Mouse (Mus musculus) neural tube, embryonic 10.5 days (tissue): ENCODE data around the gene Ctnna2.

Experiments
- DNase-seq: peaks from one replicate; pipeline ENCODE4 v3.0.0-alpha.2; 2017; ENCODE audit warnings: low spot score; ENCODE audit errors: extremely low spot score

The Ctnna2 gene

GRCm38 (mm10) chr6:77603914-77604313 lies 375.6 kb downstream of the Ctnna2 start:
- no peak for DNase-seq

DNA sequence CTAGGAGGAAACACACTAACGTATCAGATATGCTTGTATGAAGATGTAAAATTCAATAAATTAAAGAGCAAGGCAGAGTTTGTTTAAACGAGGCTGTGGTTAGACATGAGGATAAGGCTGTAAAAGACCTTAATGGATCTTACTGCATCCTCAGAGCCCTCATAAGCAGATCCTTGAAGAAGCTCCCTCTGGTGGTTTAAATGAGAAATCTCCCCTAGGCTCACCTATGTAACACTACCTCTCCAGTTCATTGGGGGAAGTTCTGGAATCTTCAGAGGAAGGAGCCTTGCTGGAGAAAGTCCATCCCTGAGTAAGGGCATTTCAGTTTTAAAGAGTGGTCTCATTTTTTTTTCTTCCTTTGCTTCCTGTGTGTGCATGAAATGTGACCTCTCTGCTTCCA lies 380.3 kb downstream of the Ctnna2 start:
- DNase-seq = no peak

- no peak for DNase-seq
Observed at GRCm38 (mm10) chr6:77582568-77582967, 396.9 kb downstream of the Ctnna2 start.

- DNase-seq = no peak
Observed at GRCm38 (mm10) chr6:77580926-77581325, 398.6 kb downstream of the Ctnna2 start.

DNA sequence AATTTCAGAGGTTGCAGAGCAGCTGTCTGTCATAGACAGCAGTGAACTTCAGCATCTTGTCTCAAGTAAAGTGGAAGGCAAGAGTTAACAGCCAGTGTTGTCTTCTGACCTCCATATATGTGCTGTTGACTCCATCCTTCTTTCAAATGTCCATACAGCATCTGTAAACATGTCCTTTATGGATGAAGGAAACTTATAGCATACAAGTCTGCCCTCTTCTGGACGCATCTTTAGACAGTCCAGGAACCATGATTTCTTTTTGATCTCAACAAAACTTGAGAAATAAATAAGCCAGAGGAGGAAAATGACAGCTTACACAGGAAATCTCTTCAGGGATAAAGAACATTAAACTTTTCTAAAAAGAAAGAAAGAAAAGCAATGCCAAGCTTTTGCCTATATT lies 400.9 kb downstream of the Ctnna2 start:
- DNase-seq = no peak

DNA sequence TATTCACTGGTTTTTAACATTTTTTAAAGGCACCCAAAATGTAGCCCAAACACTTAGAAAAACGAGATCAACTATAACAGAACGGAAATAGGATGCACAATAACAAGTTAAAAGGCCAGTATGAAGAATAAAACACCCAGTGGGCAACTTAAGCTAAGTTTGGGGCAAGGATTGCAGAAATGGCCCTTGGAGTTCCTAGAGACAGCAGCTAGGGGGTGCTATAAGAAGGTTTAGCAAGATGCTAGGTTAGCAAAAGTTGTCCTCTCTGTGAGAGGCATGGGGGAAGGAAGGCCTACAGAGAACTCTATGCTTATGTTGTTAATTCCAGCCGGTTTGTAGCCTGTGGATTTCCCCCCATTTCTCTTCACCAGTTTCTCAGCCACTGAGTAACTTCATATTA lies 401.9 kb downstream of the Ctnna2 start:
- no peak for DNase-seq

- DNase-seq = no peak
Observed at GRCm38 (mm10) chr6:77572614-77573013, 406.9 kb downstream of the Ctnna2 start.

- DNase-seq = no peak
Observed at GRCm38 (mm10) chr6:77569851-77570250, 409.6 kb downstream of the Ctnna2 start.

DNA sequence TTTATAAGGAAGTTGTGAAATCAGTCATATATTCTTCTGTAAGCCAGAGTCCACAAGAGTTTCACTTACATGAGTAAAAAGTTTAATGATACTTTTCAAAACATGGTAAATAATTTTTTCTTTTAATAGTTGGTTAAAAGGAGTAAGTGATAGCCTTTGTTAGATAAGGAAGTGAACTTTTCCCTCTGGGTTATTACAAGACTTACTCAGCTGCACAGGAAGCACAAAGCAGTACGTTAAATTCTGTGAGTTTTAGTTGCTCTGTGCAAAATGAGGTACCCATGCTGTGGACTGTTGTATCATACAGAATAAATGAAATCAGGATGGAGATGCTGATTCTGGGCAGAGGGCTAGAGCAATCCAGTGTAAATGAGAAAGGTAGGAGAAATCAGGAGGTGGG lies 423.3 kb downstream of the Ctnna2 start:
- DNase-seq = no peak

- peak; percentile 17 for DNase-seq
Observed at GRCm38 (mm10) chr6:77537055-77537807, 442.3 kb downstream of the Ctnna2 start.

- no peak for DNase-seq
Observed at GRCm38 (mm10) chr6:77527636-77528035, 451.9 kb downstream of the Ctnna2 start.

- DNase-seq = no peak
Observed at GRCm38 (mm10) chr6:77521836-77522235, 457.7 kb downstream of the Ctnna2 start.

- DNase-seq = no peak
Observed at GRCm38 (mm10) chr6:77516515-77516914, 463.0 kb downstream of the Ctnna2 start.

DNA sequence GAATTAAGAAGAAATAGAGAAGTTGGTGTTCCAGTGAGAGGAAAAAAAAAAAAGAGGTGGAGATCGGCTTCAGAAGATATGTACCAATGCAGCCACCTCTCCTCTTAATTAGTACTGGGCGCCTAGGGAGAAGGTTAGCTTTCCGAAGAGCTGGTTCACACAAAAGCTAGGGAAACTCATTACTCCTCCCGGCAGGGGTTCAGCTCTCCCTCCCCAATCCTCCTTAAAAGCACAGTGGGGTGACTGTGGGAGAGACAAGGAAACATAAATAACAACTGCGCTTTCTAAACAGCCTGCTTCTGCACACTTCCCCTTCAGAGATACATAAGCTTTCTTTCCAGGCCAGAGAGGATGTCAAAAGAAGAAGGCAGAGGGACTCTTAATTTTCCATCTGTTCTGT lies 467.7 kb downstream of the Ctnna2 start:
- DNase-seq = peak; percentile 14

DNA sequence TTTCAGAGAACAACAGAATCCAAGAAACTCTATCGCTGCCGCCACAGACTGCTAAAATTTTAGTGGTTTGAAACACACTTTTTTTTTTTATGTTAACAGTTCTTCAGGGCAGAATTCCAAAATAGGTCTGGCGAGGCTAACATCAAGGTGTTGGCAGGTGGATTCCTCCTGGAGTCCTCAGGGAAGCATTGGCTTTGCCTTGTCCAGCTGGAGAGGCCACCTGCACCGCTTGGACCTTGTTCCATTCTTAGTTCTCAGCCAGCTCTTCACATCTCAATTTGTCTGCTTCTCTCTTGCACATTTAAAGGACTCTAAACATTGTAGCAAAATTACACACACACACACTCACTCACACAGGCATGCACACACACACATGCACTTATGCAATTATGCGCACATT lies 487.8 kb downstream of the Ctnna2 start:
- DNase-seq = no peak

DNA sequence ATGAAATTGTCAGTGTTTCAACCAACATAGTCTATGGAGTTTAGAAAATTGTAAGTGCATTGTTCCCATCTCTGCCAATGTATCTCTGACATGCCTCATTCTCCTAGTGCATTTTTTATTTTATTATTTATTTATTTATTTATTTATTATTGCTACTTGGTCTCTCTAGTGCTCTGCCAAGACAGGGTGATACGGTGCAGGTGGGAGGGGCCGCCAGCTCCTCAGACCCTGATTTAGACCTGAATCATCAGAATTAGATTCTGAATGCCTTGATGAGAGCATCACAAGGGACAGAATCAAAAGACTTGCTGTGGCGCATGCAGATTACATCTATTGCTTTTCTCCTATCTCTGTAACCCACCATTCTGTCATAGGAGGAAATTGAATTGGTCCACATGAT lies 492.8 kb downstream of the Ctnna2 start:
- no peak for DNase-seq

DNA sequence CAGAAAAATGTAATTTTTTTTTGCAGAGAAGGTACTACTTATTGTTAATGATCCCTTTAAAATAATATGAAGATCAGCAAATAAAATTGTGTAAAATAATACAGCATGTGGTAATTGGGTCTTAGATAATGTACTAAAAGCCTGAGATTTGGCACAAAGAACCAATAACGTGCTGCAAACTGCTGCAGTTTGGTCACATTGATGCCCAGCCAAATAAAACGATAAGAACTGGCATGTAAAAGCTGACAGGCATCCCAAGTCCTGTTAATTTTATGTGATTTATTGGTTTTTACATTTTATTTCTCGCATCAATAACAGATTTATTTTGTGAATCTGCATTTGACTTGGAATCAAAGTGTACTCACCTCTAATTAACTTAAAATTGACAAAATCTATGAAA lies 497.4 kb downstream of the Ctnna2 start:
- no peak for DNase-seq

DNA sequence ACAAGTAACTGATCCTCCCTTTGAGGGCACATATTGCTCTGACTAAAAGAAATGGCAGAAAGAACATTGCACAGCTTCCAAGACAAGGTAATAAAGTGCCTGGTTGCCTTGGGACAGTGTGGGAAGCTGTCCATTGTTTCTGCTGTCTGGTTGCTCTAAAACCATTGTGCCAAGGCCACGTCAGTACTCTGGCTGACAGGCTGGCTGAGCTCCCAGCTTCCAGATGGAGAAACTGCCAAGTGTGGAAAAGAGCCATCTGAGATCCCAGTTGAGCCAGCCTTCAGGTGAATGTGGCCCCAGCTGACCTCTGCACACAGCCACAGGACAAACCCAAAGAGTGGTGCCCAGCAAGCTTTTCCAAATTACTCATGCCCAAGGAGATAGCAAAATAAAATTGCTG lies 504.1 kb downstream of the Ctnna2 start:
- no peak for DNase-seq

DNA sequence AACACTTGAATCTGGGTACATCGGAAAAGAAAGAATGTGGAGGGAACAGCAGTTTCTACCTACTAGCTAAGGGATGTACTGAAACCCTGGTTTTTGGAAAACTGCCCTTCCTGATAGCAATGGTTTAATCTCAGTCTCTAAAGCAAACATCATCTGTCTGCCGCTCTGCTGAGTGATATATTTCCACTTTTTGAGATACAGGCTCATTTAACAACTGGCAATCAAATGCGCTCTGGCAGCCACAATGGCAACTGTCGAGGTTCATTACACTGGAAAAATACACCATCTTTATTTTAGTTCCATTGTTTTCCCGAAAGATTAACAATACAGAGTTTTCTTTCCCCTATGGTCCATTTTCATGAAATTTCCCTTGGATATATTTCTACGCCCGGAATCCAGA lies 506.2 kb downstream of the Ctnna2 start:
- DNase-seq = no peak

GRCm38 (mm10) chr6:77468058-77468457 lies 511.4 kb downstream of the Ctnna2 start:
- no peak for DNase-seq

GRCm38 (mm10) chr6:77462737-77463136 lies 516.8 kb downstream of the Ctnna2 start:
- no peak for DNase-seq

GRCm38 (mm10) chr6:77457919-77458318 lies 521.6 kb downstream of the Ctnna2 start:
- DNase-seq = no peak

- DNase-seq = no peak
Observed at GRCm38 (mm10) chr6:77446861-77447260, 532.6 kb downstream of the Ctnna2 start.

GRCm38 (mm10) chr6:77443906-77444305 lies 535.6 kb downstream of the Ctnna2 start:
- DNase-seq = no peak
